Mouse (Mus musculus) liver, embryonic 16.5 days (tissue): ENCODE results near the gene Cobl. TPM values are rescaled to one million over a fixed set of nuclear protein-coding genes. Genes with fewer than 3 reads are reported as not detected.

Experiments used
- ATAC-seq: fragments of 200-750 bp; cut with Nextera tagmentation; 2 replicates; pipeline ENCODE4 v1.8.0; 2017; ENCODE audit warnings: low read depth, mild to moderate bottlenecking, moderate number of reproducible peaks, moderate library complexity
- H3K27ac ChIP-seq: fragments of 300-500 bp; sonication (generic); 2 replicates; pipeline ENCODE4 v1.5.1; 2014; ENCODE audit warnings: mild to moderate bottlenecking, low read length
- H3K27me3 ChIP-seq: fragments of 300-500 bp; sonication (generic); 2 replicates; pipeline ENCODE4 v1.6.1; 2014; ENCODE audit warnings: low read depth, low read length, mixed read lengths; ENCODE audit not compliant: control insufficient read depth, insufficient read depth
- H3K36me3 ChIP-seq: fragments of 300-500 bp; sonication (generic); 2 replicates; pipeline ENCODE4 v1.6.1; 2014; ENCODE audit warnings: mild to moderate bottlenecking; ENCODE audit not compliant: control insufficient read depth, insufficient read depth
- H3K4me1 ChIP-seq: fragments of 300-500 bp; sonication (generic); 2 replicates; pipeline ENCODE4 v1.6.1; 2014; ENCODE audit warnings: low read depth, low read length, mixed read lengths; ENCODE audit not compliant: control insufficient read depth
- H3K4me2 ChIP-seq: fragments of 300-500 bp; sonication (generic); 2 replicates; pipeline ENCODE4 v1.6.1; 2014; ENCODE audit warnings: low read depth, low read length, mixed read lengths
- H3K4me3 ChIP-seq: fragments of 300-500 bp; sonication (generic); 2 replicates; pipeline ENCODE4 v1.5.1; 2014; ENCODE audit warnings: low read depth, mild to moderate bottlenecking, low read length
- H3K9ac ChIP-seq: fragments of 300-500 bp; sonication (generic); 2 replicates; pipeline ENCODE4 v1.6.1; 2014; ENCODE audit warnings: low read depth, low read length
- H3K9me3 ChIP-seq: fragments of 300-500 bp; sonication (generic); replicated peaks from 2 replicates; pipeline ENCODE4 v1.6.1; 2016; ENCODE audit warnings: low read length; ENCODE audit not compliant: control insufficient read depth
- WGBS: fragments of 180-500 bp; shearing (Covaris S2); extraction: QIAGEN DNeasy Blood & Tissue Kit; methylation state at CpG from one replicate; pipeline ENCODE4 v1.1.7; 2014; ENCODE audit not compliant: insufficient replicate concordance; 5-methylcytosine and 5-hydroxymethylcytosine counted together
- polyA plus RNA-seq: library from polyadenylated mRNA; unstranded; fragments of >200 nt; fragmentation: Nextera tagmentation; extraction: Ambion mirVana; gene quantifications from 2 replicates; pipeline ENCODE4 v1.2.1, GENCODE M21; 2015

Gene Cobl
- polyA plus RNA-seq, 1 experiment from 2014 or later, result 2.2 TPM

GRCm38 (mm10) chr11:12359336-12360000, 105.3 kb downstream of the Cobl start:
- Histone ChIP-seq H3K27ac (no peak overlapping the region), H3K4me1 (no peaks in the 10 kb centered on the region), H3K4me2 (no peak overlapping the region), H3K36me3 (no peaks in the 10 kb centered on the region), H3K27me3 (no peaks in the 10 kb centered on the region), H3K9ac (no peak overlapping the region), H3K9me3 (no peaks in the 10 kb centered on the region), H3K4me3 (no peak overlapping the region)
- no peak for ATAC-seq
- WGBS, result 9% methylated on average over 2 of the region's 2 CpGs

GRCm38 (mm10) chr11:12358602-12359001, 106.2 kb downstream of the Cobl start:
- no peaks in the 10 kb centered on the region for H3K4me1 ChIP-seq
- H3K9ac ChIP-seq, result no peak overlapping the region

GRCm38 (mm10) chr11:12355681-12356080, 109.1 kb downstream of the Cobl start:
- Histone ChIP-seq H3K9ac (no peak overlapping the region), H3K4me1 (no peaks in the 10 kb centered on the region), H3K36me3 (no peaks in the 10 kb centered on the region), H3K4me2 (no peak overlapping the region), H3K4me3 (no peak overlapping the region), H3K27ac (no peak overlapping the region), H3K9me3 (no peaks in the 10 kb centered on the region), H3K27me3 (no peaks in the 10 kb centered on the region)
- no peak for ATAC-seq
- WGBS, result 60% methylated on average over 3 of the region's 3 CpGs

More at GRCm38 (mm10) chr11:12358602-12359001, 106.2 kb downstream of the Cobl start:
- Histone ChIP-seq H3K4me2 (no peak overlapping the region), H3K27me3 (no peaks in the 10 kb centered on the region), H3K4me3 (no peak overlapping the region), H3K36me3 (no peaks in the 10 kb centered on the region), H3K27ac (no peak overlapping the region), H3K9me3 (no peaks in the 10 kb centered on the region)
- no peak for ATAC-seq
- WGBS, result 44% methylated on average over 4 of the region's 4 CpGs

GRCm38 (mm10) chr11:12350986-12351546, 113.7 kb downstream of the Cobl start:
- H3K4me3 ChIP-seq, result no peak overlapping the region
- ATAC-seq, result no peak
- H3K4me2 ChIP-seq, result no peak overlapping the region
- no peaks in the 10 kb centered on the region for H3K27me3 ChIP-seq
- WGBS, result 32% methylated on average over 3 of the region's 3 CpGs
- H3K9ac ChIP-seq, result no peak overlapping the region
- no peaks in the 10 kb centered on the region for H3K36me3 ChIP-seq
- no peaks in the 10 kb centered on the region for H3K9me3 ChIP-seq
- no peak overlapping the region for H3K27ac ChIP-seq
- no peaks in the 10 kb centered on the region for H3K4me1 ChIP-seq

- H3K4me1 ChIP-seq, result no peaks in the 10 kb centered on the region
- H3K4me2 ChIP-seq, result no peak overlapping the region
- no peaks in the 10 kb centered on the region for H3K36me3 ChIP-seq
- H3K27ac ChIP-seq, result no peak overlapping the region
- H3K9me3 ChIP-seq, result no peaks in the 10 kb centered on the region
- H3K4me3 ChIP-seq, result no peak overlapping the region
- H3K9ac ChIP-seq, result no peak overlapping the region
- ATAC-seq, result no peak
- 51% methylated on average over 1 of the region's 1 CpGs for WGBS
- no peaks in the 10 kb centered on the region for H3K27me3 ChIP-seq
These were observed 114.7 kb downstream of the Cobl start for GRCm38 (mm10) chr11:12350086-12350485.

- Histone ChIP-seq H3K27ac (no peak overlapping the region), H3K9ac (no peak overlapping the region), H3K9me3 (no peaks in the 10 kb centered on the region), H3K27me3 (no peaks in the 10 kb centered on the region), H3K4me1 (no peaks in the 10 kb centered on the region), H3K4me3 (no peak overlapping the region), H3K4me2 (no peak overlapping the region), H3K36me3 (no peaks in the 10 kb centered on the region)
- 52% methylated on average over 2 of the region's 2 CpGs for WGBS
- no peak for ATAC-seq
These were observed 118.3 kb downstream of the Cobl start for GRCm38 (mm10) chr11:12346486-12346885.

- 63% methylated on average over 4 of the region's 4 CpGs for WGBS
- Histone ChIP-seq H3K9me3 (no peaks in the 10 kb centered on the region), H3K4me3 (no peak overlapping the region), H3K27ac (no peak overlapping the region), H3K36me3 (no peaks in the 10 kb centered on the region), H3K4me1 (no peaks in the 10 kb centered on the region), H3K4me2 (no peak overlapping the region), H3K27me3 (no peaks in the 10 kb centered on the region), H3K9ac (no peak overlapping the region)
- ATAC-seq, result no peak
These were observed 121.1 kb downstream of the Cobl start for GRCm38 (mm10) chr11:12343686-12344085.

GRCm38 (mm10) chr11:12340697-12341096, 124.1 kb downstream of the Cobl start:
- H3K4me3 ChIP-seq, result no peak overlapping the region
- H3K27me3 ChIP-seq, result no peaks in the 10 kb centered on the region
- H3K27ac ChIP-seq, result no peak overlapping the region
- H3K36me3 ChIP-seq, result no peaks in the 10 kb centered on the region
- H3K4me1 ChIP-seq, result no peaks in the 10 kb centered on the region
- H3K9ac ChIP-seq, result no peak overlapping the region
- no peak overlapping the region for H3K4me2 ChIP-seq
- H3K9me3 ChIP-seq, result no peaks in the 10 kb centered on the region
- no peak for ATAC-seq

- no peak for ATAC-seq
These were observed 128.6 kb downstream of the Cobl start for GRCm38 (mm10) chr11:12336145-12336544.

More at GRCm38 (mm10) chr11:12336145-12336544, 128.6 kb downstream of the Cobl start:
- H3K27me3 ChIP-seq, result no peaks in the 10 kb centered on the region
- H3K9me3 ChIP-seq, result no peaks in the 10 kb centered on the region
- H3K36me3 ChIP-seq, result no peaks in the 10 kb centered on the region
- H3K27ac ChIP-seq, result no peak overlapping the region
- H3K4me2 ChIP-seq, result no peak overlapping the region
- H3K4me3 ChIP-seq, result no peak overlapping the region
- 35% methylated on average over 12 of the region's 12 CpGs for WGBS
- H3K4me1 ChIP-seq, result no peaks in the 10 kb centered on the region
- H3K9ac ChIP-seq, result no peak overlapping the region
